Mouse (Mus musculus) left cerebral cortex, adult 9 months (tissue): ENCODE results near the gene Wdr72.

ENCODE experiments used
- DNase-seq, 2 experiments: peaks; one replicate each; pipeline ENCODE4 v3.0.0; 2022; ENCODE audit warnings: low spot score in 2 of 2

Gene Wdr72

DNA sequence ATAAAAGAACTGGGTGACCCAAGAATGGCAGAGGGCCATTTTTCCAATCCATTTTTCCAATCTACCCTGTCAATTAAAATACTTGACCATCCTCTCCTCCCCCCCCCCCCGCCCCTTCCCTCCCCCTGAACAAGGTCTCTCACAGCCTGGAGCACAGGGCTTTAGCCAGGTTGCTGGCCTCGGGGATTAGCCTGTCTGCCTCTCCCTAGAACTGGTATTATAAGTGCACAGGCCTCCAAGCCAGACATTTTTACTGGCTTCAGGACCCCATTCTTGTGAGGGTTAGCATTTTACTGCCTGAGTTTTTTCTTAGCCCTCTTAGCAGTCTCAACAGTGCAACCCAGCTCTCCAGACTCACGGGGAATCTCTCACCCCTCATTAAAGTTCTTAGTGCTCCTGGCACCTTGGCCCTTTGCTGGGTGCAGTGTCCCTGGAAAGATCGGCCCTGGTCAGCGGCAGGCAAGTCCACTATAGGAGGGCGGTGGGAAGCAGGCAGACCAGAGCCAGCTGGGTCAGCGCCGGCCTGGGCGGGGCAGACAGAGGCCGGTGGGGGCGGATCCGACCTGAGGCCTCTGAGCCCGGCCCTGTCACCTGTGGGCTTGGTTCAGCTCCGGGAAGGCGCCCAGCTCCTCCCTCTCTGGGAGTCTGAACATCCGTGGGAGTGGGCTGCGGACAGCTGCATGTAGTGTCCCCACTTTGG lies at the start of gene Wdr72:
Gene Wdr72, plus strand, starts transcription at position 596 of the 700 bp plus-strand sequence.
- no peak for DNase-seq

DNA sequence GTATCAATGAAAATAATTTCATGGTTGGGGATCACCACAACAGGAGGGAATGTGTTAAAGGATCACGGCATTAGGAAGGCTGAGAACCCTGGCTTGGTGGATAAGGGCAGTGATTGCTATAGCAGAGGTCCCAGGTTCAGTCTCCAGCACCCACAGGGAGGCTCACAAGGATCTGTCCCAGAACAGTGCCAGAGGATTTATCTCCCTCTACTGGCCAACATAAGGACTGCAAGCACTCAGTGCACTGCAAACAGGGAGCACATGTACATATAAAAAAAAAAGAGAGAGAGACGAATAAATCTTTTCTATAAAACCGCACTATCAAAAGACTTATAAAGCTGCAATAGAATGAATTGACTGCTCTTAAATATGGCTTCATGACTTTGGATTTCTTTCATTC lies 43.9 kb upstream of the Wdr72 start:
- DNase-seq: no peak

DNA sequence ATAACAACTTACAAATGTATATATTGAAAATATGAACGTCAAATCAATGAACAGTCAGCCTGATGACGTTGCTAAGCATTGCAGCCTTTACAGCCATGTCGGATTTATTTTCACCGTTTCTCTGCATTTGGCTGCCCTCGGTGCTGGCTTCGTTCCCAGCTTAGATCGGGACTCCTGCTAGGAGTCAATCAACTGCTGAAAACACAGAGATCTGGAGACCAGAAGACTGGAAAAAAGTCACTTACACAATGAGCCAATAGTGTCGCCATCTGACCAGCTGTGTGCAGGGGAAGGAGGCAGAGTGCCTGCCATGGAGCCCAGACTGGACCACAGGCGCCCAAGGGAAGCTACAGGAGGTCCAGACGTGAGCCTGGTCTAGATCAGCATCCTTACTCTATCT lies 43.4 kb upstream of the Wdr72 start:
- no peak for DNase-seq

DNA sequence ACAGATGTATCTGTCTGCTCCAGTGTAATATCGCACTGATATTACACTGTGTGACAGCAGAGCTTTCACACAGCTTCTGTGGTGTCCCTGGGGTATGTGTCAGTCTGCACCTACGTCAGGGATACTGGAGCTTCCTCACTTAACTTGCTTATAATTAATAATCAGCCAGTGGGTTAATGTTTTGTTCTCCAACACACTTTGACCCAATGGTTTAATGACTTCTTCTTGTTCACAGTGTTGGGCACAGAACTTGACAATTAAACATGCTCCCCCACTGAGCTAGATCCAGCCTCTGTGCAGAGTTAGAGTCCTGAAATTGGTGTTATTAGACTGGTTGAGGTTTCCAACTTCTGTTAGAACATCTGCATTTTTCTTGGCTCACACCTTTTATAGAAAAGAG lies 34.2 kb upstream of the Wdr72 start:
- DNase-seq: no peak

- no peak for DNase-seq
These were observed 31.7 kb upstream of the Wdr72 start for GRCm38 (mm10) chr9:74078458-74078857.

DNA sequence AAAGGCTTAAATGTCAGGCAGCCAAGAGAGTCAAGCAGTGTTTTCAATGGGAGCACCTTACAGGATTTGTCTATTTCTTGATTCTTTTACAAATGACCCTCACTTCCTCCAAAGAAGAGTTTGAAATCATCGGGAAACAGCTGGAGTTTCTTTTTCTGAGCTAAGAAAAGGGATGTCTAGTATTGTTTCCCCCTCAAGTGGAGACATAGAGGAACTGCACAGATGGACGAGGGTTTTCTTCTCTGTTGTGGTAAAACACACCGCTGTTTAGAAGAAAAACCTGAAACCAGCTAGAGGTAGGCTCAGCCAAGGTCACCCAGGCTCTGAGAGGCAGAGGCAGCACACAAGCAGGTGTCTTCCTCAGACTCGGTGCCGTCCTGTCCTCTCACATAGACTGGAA lies 29.9 kb upstream of the Wdr72 start:
- DNase-seq: no peak

GRCm38 (mm10) chr9:74101591-74101990 lies 8.6 kb upstream of the Wdr72 start:
- no peak for DNase-seq

DNA sequence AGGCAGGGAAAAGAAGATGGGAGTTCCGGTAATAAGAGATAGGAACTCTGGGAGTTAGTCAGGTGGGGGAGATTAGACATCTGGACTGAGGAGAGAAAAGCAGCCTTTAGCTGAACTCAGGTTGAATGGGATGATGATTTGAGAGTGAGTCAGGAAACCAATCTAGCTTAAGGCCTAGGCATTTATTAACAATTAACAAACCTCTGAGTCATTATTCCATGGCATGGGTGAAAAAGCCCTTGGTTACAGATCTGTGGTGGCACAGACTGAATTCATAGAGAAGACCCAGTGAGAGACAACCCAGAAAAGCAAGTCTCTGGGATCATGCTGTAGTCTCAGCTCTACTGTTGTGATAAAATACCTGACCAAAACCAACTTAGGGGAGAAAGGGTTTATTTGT lies 7.5 kb upstream of the Wdr72 start:
- DNase-seq: no peak

GRCm38 (mm10) chr9:74110461-74110816 lies 283 bp downstream of the Wdr72 start:
- DNase-seq: no peak

DNA sequence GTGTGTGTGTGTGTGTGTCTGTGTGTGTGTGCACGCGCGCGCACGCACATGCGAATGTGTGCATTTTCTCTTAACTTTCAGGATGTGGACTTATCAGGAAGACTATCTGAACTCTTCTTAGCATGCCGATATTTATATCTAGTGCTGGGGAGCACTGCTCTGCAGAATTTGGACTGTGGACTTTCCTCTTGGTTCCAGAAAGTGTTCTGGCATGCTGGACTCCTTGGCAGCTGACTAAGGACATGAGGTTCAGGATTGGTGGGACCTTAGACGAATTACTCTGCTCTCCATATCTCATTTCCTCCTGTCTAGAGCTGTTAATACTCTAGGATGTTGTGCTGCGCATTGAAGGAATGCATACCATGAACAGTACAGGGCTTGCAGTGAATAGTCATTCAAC lies 2.4 kb downstream of the Wdr72 start:
- DNase-seq: no peak

DNA sequence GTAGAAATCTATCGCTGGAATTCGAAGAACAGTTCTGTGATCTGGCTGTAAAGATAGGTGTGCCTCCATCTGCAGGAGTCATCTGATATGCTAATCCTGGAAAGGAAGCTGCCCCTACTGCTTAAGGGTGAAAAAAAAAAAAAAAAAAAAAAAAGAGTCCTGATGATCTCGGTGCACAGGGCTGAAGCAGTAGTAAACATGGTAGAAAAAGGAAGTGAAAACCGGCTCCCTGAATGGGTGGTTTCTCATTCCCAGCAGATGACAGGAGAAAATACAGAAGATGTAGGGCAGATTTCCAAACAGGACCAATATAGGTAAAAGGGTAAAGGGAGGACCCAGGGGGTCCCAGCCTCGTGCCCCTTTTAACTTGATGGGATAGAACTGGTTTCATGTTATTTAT lies 16.1 kb downstream of the Wdr72 start:
- DNase-seq: no peak

DNA sequence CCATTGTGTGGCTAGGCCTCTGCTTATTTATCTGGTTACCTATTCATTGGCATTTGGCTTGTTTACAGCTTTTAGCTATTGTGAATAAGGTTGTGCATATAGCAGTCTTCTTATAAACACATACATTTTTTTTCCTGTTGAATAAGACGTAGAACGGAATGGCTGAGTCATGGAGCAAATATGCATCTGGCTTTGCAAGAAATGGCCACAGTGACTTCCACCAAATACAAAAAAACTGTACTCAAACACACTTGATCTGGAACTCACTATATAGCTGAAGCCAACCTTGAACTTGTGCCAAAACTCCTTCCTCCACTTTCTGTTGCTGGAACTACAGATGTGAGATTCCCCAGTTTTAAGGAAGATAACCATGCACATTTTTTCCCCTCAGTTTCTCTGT lies 23.9 kb downstream of the Wdr72 start:
- DNase-seq: no peak

DNA sequence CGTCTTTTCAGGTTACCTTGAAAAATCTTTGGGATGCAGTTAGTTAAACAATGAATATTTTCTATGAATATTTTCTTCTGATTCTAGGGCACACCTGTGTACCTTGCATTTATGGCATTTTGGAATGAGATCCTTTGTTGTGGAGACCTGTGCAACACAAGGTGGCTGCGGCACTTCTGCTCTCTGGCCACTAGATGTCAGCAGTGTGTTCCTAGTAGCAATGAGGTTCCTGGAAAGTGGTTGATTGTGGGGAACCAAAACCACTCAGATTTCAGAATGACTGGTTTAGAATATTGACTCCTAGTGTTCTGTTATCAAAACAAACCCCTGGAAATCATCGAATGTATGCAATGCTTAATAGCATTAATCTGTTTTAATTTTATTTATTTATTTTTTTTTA lies 31.7 kb downstream of the Wdr72 start:
- peak in 1 of 2 experiments; percentile 79 for DNase-seq

DNA sequence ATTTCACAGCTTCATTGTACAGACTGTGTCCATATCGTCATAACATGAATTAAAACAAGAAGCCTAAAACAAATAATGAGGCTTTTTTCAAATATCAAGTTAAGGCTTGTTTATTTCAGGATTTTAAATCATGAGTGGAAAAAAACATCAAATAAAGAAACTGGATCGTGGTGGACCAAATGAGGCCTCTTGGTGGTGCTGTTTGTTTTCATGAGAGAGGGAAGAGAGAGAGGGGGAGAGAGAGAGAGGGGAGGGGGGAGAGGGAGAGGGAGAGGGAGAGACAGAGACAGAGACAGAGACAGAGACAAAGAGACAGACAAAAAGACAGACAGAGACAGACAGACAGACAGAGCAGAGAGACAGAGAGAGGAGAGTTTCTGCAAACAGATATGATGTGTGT lies 32.5 kb downstream of the Wdr72 start:
- DNase-seq: no peak

- DNase-seq: no peak
These were observed 35.0 kb downstream of the Wdr72 start for GRCm38 (mm10) chr9:74145203-74145602.

DNA sequence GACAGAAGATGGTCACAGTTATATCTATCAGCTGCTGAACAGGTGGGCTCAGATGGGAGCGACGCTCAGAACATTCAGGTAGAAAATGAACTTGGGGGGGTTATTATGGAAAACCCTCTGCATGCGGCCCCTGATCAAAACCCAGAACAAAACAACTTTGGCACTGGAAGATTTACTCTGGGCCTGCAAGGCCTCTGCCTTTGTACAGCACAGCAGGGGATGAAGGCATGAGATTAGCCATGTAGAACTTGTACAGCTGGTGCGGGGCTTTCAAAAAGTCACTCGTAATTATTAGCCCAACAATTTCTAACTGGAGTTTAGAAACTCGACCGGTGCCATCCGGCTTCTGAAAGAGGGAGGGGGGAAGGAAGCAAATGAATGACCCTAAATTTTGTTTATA lies 38.1 kb downstream of the Wdr72 start:
- no peak for DNase-seq

- no peak for DNase-seq
These were observed 50.3 kb downstream of the Wdr72 start for GRCm38 (mm10) chr9:74160361-74160933.

GRCm38 (mm10) chr9:74165697-74166096 lies 55.5 kb downstream of the Wdr72 start:
- DNase-seq: no peak

GRCm38 (mm10) chr9:74169904-74170303 lies 59.7 kb downstream of the Wdr72 start:
- DNase-seq: peak in 1 of 2 experiments; percentile 8

GRCm38 (mm10) chr9:74186748-74187400 lies 76.7 kb downstream of the Wdr72 start:
- no peak for DNase-seq

DNA sequence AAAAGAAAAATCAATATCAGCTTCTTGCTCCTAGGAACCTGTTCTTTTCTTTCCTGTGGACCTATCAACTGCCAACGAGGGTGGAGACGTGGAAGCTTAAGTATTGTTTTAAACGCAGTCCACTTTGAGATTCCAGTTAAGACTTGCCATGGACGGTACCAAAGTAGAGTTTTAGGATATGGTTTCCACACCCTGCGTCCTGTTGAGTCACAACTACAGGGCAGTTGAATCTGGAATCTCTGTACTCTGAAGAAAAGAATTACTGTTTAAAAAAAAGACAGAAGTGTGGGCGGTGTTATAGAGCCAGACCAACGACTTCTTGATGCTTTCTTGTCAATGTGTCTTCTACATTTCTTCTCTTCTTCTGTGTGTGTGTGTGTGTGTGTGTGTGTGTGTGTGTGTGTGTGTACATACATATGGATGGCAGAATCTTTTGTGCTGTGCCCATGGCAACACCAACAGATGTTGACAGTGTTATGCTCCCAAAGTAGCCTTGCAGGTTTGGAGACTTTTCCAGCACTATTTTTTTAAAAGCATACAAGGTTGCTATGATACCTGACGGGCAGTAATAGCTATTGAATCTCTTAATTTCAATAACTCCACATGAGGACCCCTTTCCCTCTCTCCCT lies 77.4 kb downstream of the Wdr72 start:
- DNase-seq: no peak

- no peak for DNase-seq
These were observed 84.7 kb downstream of the Wdr72 start for GRCm38 (mm10) chr9:74194898-74195297.

- DNase-seq: no peak
These were observed 118.1 kb downstream of the Wdr72 start for GRCm38 (mm10) chr9:74228272-74228671.
